Mouse (Mus musculus) midbrain, embryonic 16.5 days (tissue): Measurements from ENCODE around the gene Abt1. TPM values are rescaled to one million over a fixed set of nuclear protein-coding genes. Genes with fewer than 3 reads are reported as not detected.

ENCODE experiments used
- ATAC-seq: fragments of 200-750 bp; cut with Nextera tagmentation; 2 replicates; pipeline ENCODE4 v1.8.0; 2017; ENCODE audit warnings: moderate TSS enrichment
- H3K27ac ChIP-seq: fragments of 300-500 bp; sonication (generic); 2 replicates; pipeline ENCODE4 v1.5.1; 2014; ENCODE audit warnings: mild to moderate bottlenecking, low read length, mixed read lengths
- H3K27me3 ChIP-seq: fragments of 300-500 bp; sonication (generic); 2 replicates; pipeline ENCODE4 v1.6.1; 2014; ENCODE audit warnings: low read depth, low read length, mixed read lengths; ENCODE audit not compliant: control insufficient read depth, insufficient read depth
- H3K36me3 ChIP-seq: fragments of 300-500 bp; sonication (generic); 2 replicates; pipeline ENCODE4 v1.6.1; 2014; ENCODE audit warnings: mild to moderate bottlenecking, low read length, moderate library complexity, mixed read lengths; ENCODE audit not compliant: control insufficient read depth, insufficient read depth
- H3K4me1 ChIP-seq: fragments of 300-500 bp; sonication (generic); 2 replicates; pipeline ENCODE4 v1.6.1; 2014; ENCODE audit warnings: mild to moderate bottlenecking, low read length, mixed read lengths; ENCODE audit not compliant: control insufficient read depth, insufficient read depth
- H3K4me2 ChIP-seq: fragments of 300-500 bp; sonication (generic); 2 replicates; pipeline ENCODE4 v1.6.1; 2014; ENCODE audit warnings: mild to moderate bottlenecking, low read length, mixed read lengths
- H3K4me3 ChIP-seq: fragments of 300-500 bp; sonication (generic); 2 replicates; pipeline ENCODE4 v1.5.1; 2014; ENCODE audit warnings: low read depth, mild to moderate bottlenecking, low read length, moderate library complexity, mixed read lengths
- H3K9ac ChIP-seq: fragments of 300-500 bp; sonication (generic); 2 replicates; pipeline ENCODE4 v1.6.1; 2014; ENCODE audit warnings: low read depth, low read length, mixed read lengths
- H3K9me3 ChIP-seq: fragments of 300-500 bp; sonication (generic); replicated peaks from 2 replicates; pipeline ENCODE4 v1.6.1; 2014; ENCODE audit warnings: mild to moderate bottlenecking, low read length, mixed read lengths; ENCODE audit not compliant: control insufficient read depth, poor library complexity, severe bottlenecking
- WGBS: fragments of 180-500 bp; shearing (Covaris S2); extraction: QIAGEN DNeasy Blood & Tissue Kit; methylation state at CpG from one replicate; pipeline ENCODE4 v1.1.7; 2014; 5-methylcytosine and 5-hydroxymethylcytosine counted together
- polyA plus RNA-seq: library from polyadenylated mRNA; unstranded; fragments of >200 nt; fragmentation: Nextera tagmentation; extraction: Ambion mirVana; gene quantifications from 2 replicates; pipeline ENCODE4 v1.2.1, GENCODE M21; 2015

Abt1 gene
- polyA plus RNA-seq, 1 experiment from 2014 or later: 9.1 TPM

DNA sequence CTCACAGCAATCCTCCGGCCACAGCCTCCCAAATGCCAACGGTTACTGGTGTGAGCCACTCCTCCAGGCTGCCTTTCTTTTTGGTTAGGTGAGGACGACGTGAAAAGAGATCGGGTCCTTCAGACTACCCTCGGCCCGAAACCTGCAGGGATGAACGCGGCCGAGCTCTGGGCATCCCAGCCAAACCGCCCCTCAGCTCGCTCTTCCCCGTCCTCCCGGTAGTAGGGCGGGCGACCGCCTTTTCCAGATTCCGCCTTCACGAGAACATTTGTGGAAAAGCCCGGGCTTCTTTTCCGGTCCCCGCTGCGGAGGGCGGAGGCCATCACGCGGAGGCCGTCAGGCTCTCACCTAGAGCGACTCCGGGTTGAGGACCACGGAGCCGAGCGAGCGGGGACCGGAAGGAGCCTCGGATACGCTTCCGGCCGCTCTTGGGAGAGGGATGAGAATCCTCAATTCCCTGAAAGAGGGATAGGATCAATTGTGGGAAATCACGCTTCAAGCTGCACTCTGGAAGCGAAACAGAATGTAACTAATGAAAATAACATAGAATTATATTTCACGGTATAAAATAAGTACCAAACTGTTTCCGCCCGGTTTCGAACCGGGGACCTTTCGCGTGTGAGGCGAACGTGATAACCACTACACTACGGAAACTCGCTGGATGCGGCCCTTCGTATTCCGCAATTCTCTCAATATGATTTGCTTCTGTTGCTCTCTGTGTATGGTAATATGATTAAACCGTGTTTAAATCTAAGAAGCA is 22.1 kb upstream of the Abt1 start:
- no peaks in the 10 kb centered on the region for H3K36me3 ChIP-seq
- peaks cover 17% of the 10 kb centered on the region for H3K4me1 ChIP-seq
- peak overlapping the region; percentile 86 for H3K9ac ChIP-seq
- peak; percentile 92 for ATAC-seq
- H3K9me3 ChIP-seq: no peaks in the 10 kb centered on the region
- peak overlapping the region; percentile 71 for H3K4me3 ChIP-seq
- peak overlapping the region; percentile 64 for H3K4me2 ChIP-seq
- peak overlapping the region; percentile 97 for H3K27ac ChIP-seq
- no peaks in the 10 kb centered on the region for H3K27me3 ChIP-seq
- under 1% methylated on average over 55 of the region's 55 CpGs for WGBS

DNA sequence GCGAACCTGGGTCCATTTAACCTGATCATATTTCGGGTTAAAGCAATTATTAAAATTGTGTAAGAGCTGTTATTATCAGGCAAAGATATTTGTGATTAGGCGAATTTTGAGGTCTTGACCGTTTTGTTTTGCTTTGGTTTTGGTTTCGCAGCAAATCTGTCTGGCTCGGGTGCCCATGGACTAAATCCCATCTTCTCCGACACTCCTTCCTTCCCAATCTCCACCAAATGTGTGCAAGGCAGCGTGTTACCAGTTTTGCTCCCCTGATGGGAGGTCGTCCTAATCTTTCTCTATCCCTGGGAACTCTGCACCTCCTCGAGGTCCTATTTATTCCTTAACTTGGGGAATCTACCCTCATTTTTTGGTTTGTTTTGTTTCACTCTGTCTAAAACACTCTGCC is 21.5 kb upstream of the Abt1 start:
- Histone ChIP-seq H3K4me2 (peak overlapping the region; percentile 64), H3K9ac (peak overlapping the region; percentile 86), H3K27ac (peak overlapping the region; percentile 97), H3K27me3 (no peaks in the 10 kb centered on the region), H3K36me3 (no peaks in the 10 kb centered on the region), H3K9me3 (no peaks in the 10 kb centered on the region), H3K4me1 (peaks cover 17% of the 10 kb centered on the region), H3K4me3 (peak overlapping the region; percentile 71)
- ATAC-seq: peak; percentile 37
- 3% methylated on average over 10 of the region's 10 CpGs for WGBS

DNA sequence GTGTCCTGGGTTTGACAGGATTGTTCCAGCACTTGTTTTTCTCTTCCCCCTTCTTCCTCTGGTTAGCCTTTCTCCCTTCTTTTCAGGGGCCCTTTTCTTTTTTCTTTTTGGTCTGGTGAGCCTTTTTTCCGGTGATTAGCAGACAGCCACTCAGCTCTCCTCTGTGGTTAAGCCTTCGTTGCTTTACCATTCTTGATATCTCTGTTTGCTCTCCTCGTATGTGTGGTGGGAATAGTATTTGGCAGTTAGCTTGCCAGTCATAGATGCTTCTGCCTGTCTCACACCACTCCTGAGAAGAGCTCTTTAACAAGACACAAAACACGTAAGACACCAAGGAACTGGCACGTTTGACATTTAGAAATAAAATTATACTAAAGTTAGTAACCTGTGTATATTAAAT is 20.8 kb upstream of the Abt1 start:
- Histone ChIP-seq H3K27me3 (no peaks in the 10 kb centered on the region), H3K27ac (peak overlapping the region; percentile 35), H3K9ac (peak overlapping the region; percentile 56), H3K4me1 (peaks cover 17% of the 10 kb centered on the region), H3K4me2 (peak overlapping the region; percentile 64), H3K4me3 (peak overlapping the region; percentile 71), H3K36me3 (no peaks in the 10 kb centered on the region), H3K9me3 (no peaks in the 10 kb centered on the region)
- 36% methylated on average over 5 of the region's 5 CpGs for WGBS
- no peak for ATAC-seq

DNA sequence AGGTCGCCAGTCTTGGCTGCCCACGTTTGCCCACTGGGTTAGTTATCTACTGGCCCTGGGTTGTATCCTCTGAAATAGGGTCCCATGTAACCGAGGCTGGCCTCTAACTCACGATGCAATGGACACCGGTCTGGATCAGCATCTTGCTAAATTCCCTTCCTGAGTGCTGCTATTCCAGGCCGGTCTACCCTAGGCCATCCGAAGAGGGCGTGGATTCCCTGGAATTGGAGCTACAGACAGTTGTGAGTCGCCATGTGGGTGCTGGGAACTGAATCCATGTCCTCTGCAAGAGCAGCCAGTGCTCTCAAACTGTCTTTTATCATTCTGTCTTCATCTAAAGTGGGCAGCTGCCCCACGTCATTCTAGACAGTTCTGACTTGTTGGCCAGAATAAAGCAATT is 16.2 kb upstream of the Abt1 start:
- Histone ChIP-seq H3K9me3 (no peaks in the 10 kb centered on the region), H3K36me3 (no peaks in the 10 kb centered on the region), H3K4me2 (no peak overlapping the region), H3K27me3 (no peaks in the 10 kb centered on the region), H3K27ac (no peak overlapping the region), H3K4me1 (peaks cover 13% of the 10 kb centered on the region), H3K4me3 (no peak overlapping the region), H3K9ac (no peak overlapping the region)
- WGBS: 66% methylated on average over 10 of the region's 10 CpGs
- no peak for ATAC-seq

DNA sequence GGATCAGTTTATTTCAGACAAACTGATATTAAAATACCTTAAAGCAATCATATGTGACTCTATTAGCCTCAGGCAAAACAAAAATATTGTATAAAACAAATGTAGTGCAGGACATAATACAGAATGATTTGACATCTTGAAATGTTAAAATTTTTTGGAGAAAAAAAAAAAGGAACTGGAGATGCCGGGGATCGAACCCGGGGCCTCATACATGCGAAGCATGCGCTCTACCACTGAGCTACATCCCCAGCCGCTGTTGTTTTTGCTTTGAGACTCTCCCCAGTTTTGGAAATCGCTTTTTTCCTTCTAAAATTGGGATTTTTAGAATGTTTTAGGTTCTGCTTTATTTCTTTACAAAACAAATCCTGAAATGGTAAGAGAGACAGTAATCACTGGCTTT is 14.9 kb upstream of the Abt1 start:
- no peaks in the 10 kb centered on the region for H3K36me3 ChIP-seq
- no peaks in the 10 kb centered on the region for H3K9me3 ChIP-seq
- H3K27ac ChIP-seq: no peak overlapping the region; the same call in 1 of the 2 replicates
- H3K4me2 ChIP-seq: peak overlapping the region; percentile 69
- H3K27me3 ChIP-seq: no peaks in the 10 kb centered on the region
- peak; percentile 66 for ATAC-seq
- peaks cover 6% of the 10 kb centered on the region for H3K4me1 ChIP-seq
- no peak overlapping the region for H3K9ac ChIP-seq
- WGBS: 1% methylated on average over 7 of the region's 7 CpGs
- H3K4me3 ChIP-seq: peak overlapping the region; percentile 52

DNA sequence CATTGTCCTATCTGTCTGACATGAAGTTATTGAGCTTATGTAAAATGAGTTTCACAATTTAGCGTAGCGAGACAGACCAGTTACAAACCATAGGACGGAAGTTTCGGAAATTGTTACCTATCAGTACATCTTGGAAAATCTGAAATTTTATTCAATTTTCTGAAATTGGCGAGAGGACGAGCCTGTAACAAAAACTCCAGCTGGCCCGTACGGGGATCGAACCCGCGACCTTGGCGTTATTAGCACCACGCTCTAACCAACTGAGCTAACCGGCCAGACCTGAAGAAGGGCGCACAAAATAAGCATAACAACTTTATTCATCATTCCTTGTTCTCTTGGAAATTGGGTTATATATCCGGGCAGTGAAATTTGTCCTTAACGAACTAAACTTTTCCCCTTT is 14.2 kb upstream of the Abt1 start:
- peak; percentile 93 for ATAC-seq
- Histone ChIP-seq H3K9me3 (no peaks in the 10 kb centered on the region), H3K4me3 (peak overlapping the region; percentile 52), H3K4me1 (peaks cover 10% of the 10 kb centered on the region), H3K27ac (no peak overlapping the region), H3K9ac (peak overlapping the region; percentile 50; the same call in 1 of the 2 replicates), H3K36me3 (no peaks in the 10 kb centered on the region), H3K27me3 (no peaks in the 10 kb centered on the region), H3K4me2 (peak overlapping the region; percentile 69)
- WGBS: under 1% methylated on average over 17 of the region's 17 CpGs

DNA sequence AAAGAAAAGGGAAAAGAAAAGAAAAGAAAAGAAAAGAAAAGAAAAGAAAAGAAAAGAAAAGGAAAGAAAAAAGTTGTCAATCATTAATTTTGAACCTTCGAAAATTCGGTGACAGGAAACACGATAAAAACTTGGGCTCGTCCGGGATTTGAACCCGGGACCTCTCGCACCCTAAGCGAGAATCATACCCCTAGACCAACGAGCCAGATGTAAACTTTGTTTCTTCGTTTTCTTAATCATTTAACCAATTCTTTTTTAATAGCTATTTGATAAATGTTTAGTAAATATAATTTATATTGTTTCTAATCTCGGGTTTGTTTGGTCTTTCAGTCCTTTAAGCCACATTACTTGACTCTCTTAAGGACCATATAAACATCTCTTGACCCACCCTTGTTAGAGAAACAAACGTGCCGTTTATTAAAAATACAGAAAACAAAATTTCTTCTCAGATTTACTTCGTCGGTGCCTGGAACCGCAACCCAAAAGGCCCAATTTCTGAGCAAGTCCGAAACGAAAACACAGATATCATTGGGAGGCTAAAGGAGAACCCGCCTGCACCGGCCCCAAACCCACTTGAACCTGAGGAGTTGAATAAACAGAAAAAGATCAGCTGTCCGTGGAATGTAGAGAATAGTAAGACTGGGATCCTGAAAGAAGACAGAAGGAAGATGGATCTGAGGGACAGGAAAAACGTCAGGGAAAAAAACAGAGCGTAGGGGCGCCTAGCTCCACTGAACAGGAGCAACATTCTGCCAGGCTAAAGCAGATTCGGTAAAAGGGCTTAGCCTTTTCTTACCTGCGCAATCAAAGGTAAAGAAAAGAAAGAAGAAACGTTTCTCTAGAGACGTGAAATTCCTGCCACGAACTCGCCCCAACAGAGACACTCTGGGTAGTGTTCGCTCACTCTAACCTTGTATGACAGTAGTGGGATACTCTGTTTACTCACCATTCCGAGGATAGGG is 13.5 kb upstream of the Abt1 start:
- peak; percentile 54 for ATAC-seq
- peaks cover 10% of the 10 kb centered on the region for H3K4me1 ChIP-seq
- under 1% methylated on average over 32 of the region's 32 CpGs for WGBS
- H3K36me3 ChIP-seq: no peaks in the 10 kb centered on the region
- no peaks in the 10 kb centered on the region for H3K9me3 ChIP-seq
- peak overlapping the region; percentile 45; the same call in 1 of the 2 replicates for H3K27ac ChIP-seq
- H3K27me3 ChIP-seq: no peaks in the 10 kb centered on the region
- peak overlapping the region; percentile 52 for H3K4me3 ChIP-seq
- H3K4me2 ChIP-seq: peak overlapping the region; percentile 69
- H3K9ac ChIP-seq: peak overlapping the region; percentile 50

DNA sequence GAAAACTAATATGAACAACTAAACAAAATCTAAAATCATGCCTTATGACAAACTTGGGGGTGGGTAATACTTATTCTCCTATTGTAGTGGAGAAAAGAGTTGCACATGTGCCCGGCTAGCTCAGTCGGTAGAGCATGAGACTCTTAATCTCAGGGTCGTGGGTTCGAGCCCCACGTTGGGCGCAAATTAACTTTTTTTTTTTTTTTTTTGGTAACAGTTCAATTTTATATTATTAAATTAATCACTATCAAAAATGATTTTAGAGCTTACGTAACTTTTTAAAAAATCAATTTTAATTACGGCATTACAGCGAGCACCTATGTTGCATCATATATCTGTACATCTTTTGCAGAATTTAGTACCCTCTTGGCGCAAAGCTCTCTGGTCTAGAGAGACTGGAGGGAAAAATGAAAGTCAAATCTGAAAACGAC is 12.6 kb upstream of the Abt1 start:
- Histone ChIP-seq H3K36me3 (no peaks in the 10 kb centered on the region), H3K9me3 (no peaks in the 10 kb centered on the region), H3K9ac (no peak overlapping the region), H3K4me2 (peak overlapping the region; percentile 66), H3K27me3 (no peaks in the 10 kb centered on the region), H3K27ac (no peak overlapping the region), H3K4me1 (peaks cover 10% of the 10 kb centered on the region), H3K4me3 (peak overlapping the region; percentile 4; the same call in 1 of the 2 replicates)
- WGBS: 1% methylated on average over 11 of the region's 11 CpGs
- no peak for ATAC-seq
